In genomic region chr2:21054325-21055082, GRCm38 (mm10) we compare ENCODE assay signal across 17 mouse cellular contexts.
DNase-seq lines count a peak whose midpoint lies in the region; ATAC-seq and TF ChIP-seq lines count a peak whose summit lies in the region.
"Had no signal": no experiment of that assay in that cellular context is flagged by ENCODE, and none has a peak within 500 bp of the region (broad histone marks: within the 10 kb centered on the region; RNA-seq: fewer than 3 reads in every experiment).

No protein-coding gene starts in this region.

- no peak overlapping the region for H3K9ac ChIP-seq in intestine, postnatal 0 days (ENCODE audit: low read depth, low read length)
- H3K9ac ChIP-seq in intestine, embryonic 16.5 days (ENCODE audit: low read depth, low read length): no peak overlapping the region
- H3K9ac ChIP-seq: embryonic facial prominence, embryonic 12.5 days; heart, embryonic 12.5 days; midbrain, embryonic 15.5 days had no signal

- DNase-seq in right cerebral cortex, adult 18-20 months: peak; percentile 55
- no peak for DNase-seq in right cerebral cortex, postnatal 14 days
- DNase-seq in heart, postnatal 36 days: no peak
- DNase-seq: adrenal gland, postnatal 14 days; gastrocnemius, postnatal 25 days; heart, postnatal 4 days; kidney, postnatal 10 days; lung, adult 2 months had no signal

- no peaks in the 10 kb centered on the region for H3K36me3 ChIP-seq in intestine, postnatal 0 days (ENCODE audit: control insufficient read depth, insufficient read depth)
- no peaks in the 10 kb centered on the region for H3K36me3 ChIP-seq in intestine, embryonic 16.5 days (ENCODE audit: control insufficient read depth, insufficient read depth, low read length)
- H3K36me3 ChIP-seq in myocyte (ENCODE audit: control insufficient read depth, insufficient read depth): no peaks in the 10 kb centered on the region
- H3K36me3 ChIP-seq: embryonic facial prominence, embryonic 12.5 days; heart, embryonic 12.5 days; midbrain, embryonic 15.5 days had no signal

- H3K79me2 ChIP-seq in myocyte (ENCODE audit: control insufficient read depth, insufficient read depth): no peaks in the 10 kb centered on the region

- H3K27me3 ChIP-seq in intestine, postnatal 0 days (replicated peaks; ENCODE audit: control insufficient read depth, insufficient read depth, low read length): no peaks in the 10 kb centered on the region
- no peaks in the 10 kb centered on the region for H3K27me3 ChIP-seq in intestine, embryonic 16.5 days (replicated peaks; ENCODE audit: control insufficient read depth, insufficient read depth, low read length)
- H3K27me3 ChIP-seq in myocyte (ENCODE audit: control insufficient read depth, insufficient read depth, insufficient read length): no peaks in the 10 kb centered on the region
- H3K27me3 ChIP-seq: embryonic facial prominence, embryonic 12.5 days; heart, embryonic 12.5 days; midbrain, embryonic 15.5 days had no signal

- H3K4me2 ChIP-seq in intestine, postnatal 0 days (replicated peaks; ENCODE audit: low read depth): no peak overlapping the region
- no peak overlapping the region for H3K4me2 ChIP-seq in intestine, embryonic 16.5 days (ENCODE audit: low read depth, low read length)
- peak overlapping the region; percentile 68 for H3K4me2 ChIP-seq in myocyte (ENCODE audit: low read depth)
- H3K4me2 ChIP-seq: embryonic facial prominence, embryonic 12.5 days; heart, embryonic 12.5 days; midbrain, embryonic 15.5 days had no signal

- no peak overlapping the region for H3K27ac ChIP-seq in intestine, postnatal 0 days (ENCODE audit: low read depth, low read length)
- no peak overlapping the region for H3K27ac ChIP-seq in intestine, embryonic 16.5 days (ENCODE audit: low read length)
- no peak overlapping the region; the same call in 1 of the 2 replicates for H3K27ac ChIP-seq in cortical plate, adult 2 months (ENCODE audit: insufficient read depth, low read length)
- H3K27ac ChIP-seq: embryonic facial prominence, embryonic 12.5 days; midbrain, embryonic 15.5 days had no signal

- TF ChIP-seq CTCF in intestine, postnatal 0 days (IDR thresholded peaks at IDR 0.05; ENCODE audit: low read depth): peak; percentile 11; the same call in 1 of the 2 replicates
- peak; percentile 31; the same call in 1 of the 2 replicates for TF ChIP-seq CTCF in cortical plate, adult 2 months (IDR thresholded peaks at IDR 0.05; ENCODE audit: extremely low read depth, insufficient read depth, low read length)

- H3K4me1 ChIP-seq in intestine, postnatal 0 days (replicated peaks; ENCODE audit: control insufficient read depth, insufficient read depth, low read length): no peaks in the 10 kb centered on the region
- no peaks in the 10 kb centered on the region for H3K4me1 ChIP-seq in intestine, embryonic 16.5 days (ENCODE audit: control insufficient read depth, insufficient read depth, low read length)
- H3K4me1 ChIP-seq in cortical plate, adult 2 months (ENCODE audit: control insufficient read depth, insufficient read depth, low read length): peaks cover 7% of the 10 kb centered on the region
- H3K4me1 ChIP-seq: embryonic facial prominence, embryonic 12.5 days; heart, embryonic 12.5 days had no signal

- H3ac ChIP-seq in myocyte (ENCODE audit: control insufficient read depth, insufficient read length): no peak overlapping the region

- 66% methylated on average over 6 of the region's 6 CpGs for WGBS in intestine, postnatal 0 days
- 77% methylated on average over 6 of the region's 6 CpGs for WGBS in intestine, embryonic 16.5 days

- H3K4me3 ChIP-seq in intestine, postnatal 0 days (ENCODE audit: low read depth, low read length): no peak overlapping the region
- H3K4me3 ChIP-seq in intestine, embryonic 16.5 days (ENCODE audit: low read length): no peak overlapping the region
- no peak overlapping the region for H3K4me3 ChIP-seq in cortical plate, adult 2 months (ENCODE audit: insufficient read depth, low read length)
- H3K4me3 ChIP-seq in myocyte: no peak overlapping the region
- H3K4me3 ChIP-seq: embryonic facial prominence, embryonic 12.5 days; heart, embryonic 12.5 days; midbrain, embryonic 15.5 days had no signal

- intact Hi-C loops in heart, postnatal 36 days (cut with DNase I): no loop called here

- no peak for TF ChIP-seq POLR2A in cortical plate, adult 2 months (IDR thresholded peaks at IDR 0.05; ENCODE audit: extremely low read depth, insufficient read depth, low read length)
- TF ChIP-seq POLR2A in myocyte (IDR thresholded peaks at IDR 0.05; ENCODE audit: insufficient read length, low read depth): no peak

- H3K9me3 ChIP-seq in intestine, postnatal 0 days (ENCODE audit: control insufficient read depth): no peaks in the 10 kb centered on the region
- no peaks in the 10 kb centered on the region for H3K9me3 ChIP-seq in intestine, embryonic 16.5 days (ENCODE audit: control insufficient read depth, low read length)
- H3K9me3 ChIP-seq: embryonic facial prominence, embryonic 12.5 days; heart, embryonic 12.5 days; midbrain, embryonic 15.5 days had no signal

- ATAC-seq in intestine, postnatal 0 days: no peak
- ATAC-seq in intestine, embryonic 16.5 days: no peak
- ATAC-seq in inflammation-experienced regulatory T-cells, adult 6 months: no peak
- ATAC-seq: CD4-positive, CD25-positive, alpha-beta regulatory T cell, adult 4 months; midbrain, embryonic 15.5 days had no signal

TF ChIP-seq in myocyte, 11 proteins besides CTCF, POLR2A, EP300 and RAD21:
- TF ChIP-seq MYOD1 (IDR thresholded peaks at IDR 0.05; ENCODE audit: control insufficient read depth in 1 of 3, insufficient read length in 2 of 3, low read depth in 2 of 3): no peak
